Mouse (Mus musculus): ENCODE data around the gene Mup7.
"Not testable (repeated sequence)": the region's sequence is repeated elsewhere in the genome, so short reads cannot be mapped to it uniquely, and the experiment has no call there.

The Mup7 gene

GRCm38 (mm10) chr4:60070375-60070774 lies at the start of gene Mup7:
Gene Mup7, minus strand, starts transcription at chr4:60070475.
- not testable (repeated sequence) for DNase-seq (ENCODE audit: low spot score in 2 of 2)

- not testable (repeated sequence) for DNase-seq (ENCODE audit: low spot score in 2 of 2)
These were observed 9.6 kb upstream of the Mup7 start for GRCm38 (mm10) chr4:60079865-60080264.

GRCm38 (mm10) chr4:60029334-60030111 lies 40.8 kb downstream of the Mup7 start:
- not testable (repeated sequence) for DNase-seq (ENCODE audit: low spot score in 2 of 2)

- DNase-seq (ENCODE audit: low spot score in 2 of 2) = not testable (repeated sequence)
These were observed 50.1 kb downstream of the Mup7 start for GRCm38 (mm10) chr4:60020141-60020540.

Data from thymus, postnatal 10 days (tissue).